Mouse (Mus musculus) E14TG2a.4 (cell line): ENCODE data around the gene Limd1.

Experiments used
- CTCF ChIP-seq: conservative IDR thresholded peaks from 2 replicates; pipeline ENCODE4 v1.5.1; 2014; ENCODE audit warnings: low read length
- NANOG ChIP-seq: IDR thresholded peaks from 2 replicates; pipeline ENCODE4 v1.6.1; 2014; ENCODE audit warnings: borderline replicate concordance, low read length, mixed read lengths
- POU5F1 ChIP-seq: IDR thresholded peaks from 2 replicates; pipeline ENCODE4 v1.6.1; 2014; ENCODE audit warnings: low read length, borderline replicate concordance

GRCm38 (mm10) chr9:123451772-123452171, 26.7 kb upstream of the Limd1 start:
- no peak for TF ChIP-seq CTCF
- no peak for TF ChIP-seq POU5F1
- TF ChIP-seq NANOG, result no peak
